Mouse (Mus musculus): ENCODE measurements around the gene Pde4d. TPM values are rescaled to one million over a fixed set of nuclear protein-coding genes. Genes with fewer than 3 reads are reported as not detected.

Pde4d gene
- polyA plus RNA-seq, 2 experiments from 2014 or later: 5.5 to 7.3 TPM

GRCm38 (mm10) chr13:109641562-109641961 is 1191.8 kb downstream of the Pde4d start:
- ATAC-seq: no peak

GRCm38 (mm10) chr13:109643419-109643818 is 1193.7 kb downstream of the Pde4d start:
- ATAC-seq: no peak

GRCm38 (mm10) chr13:109644086-109644485 is 1194.3 kb downstream of the Pde4d start:
- no peak for ATAC-seq

GRCm38 (mm10) chr13:109645284-109645909 is 1195.6 kb downstream of the Pde4d start:
- no peak for ATAC-seq

DNA sequence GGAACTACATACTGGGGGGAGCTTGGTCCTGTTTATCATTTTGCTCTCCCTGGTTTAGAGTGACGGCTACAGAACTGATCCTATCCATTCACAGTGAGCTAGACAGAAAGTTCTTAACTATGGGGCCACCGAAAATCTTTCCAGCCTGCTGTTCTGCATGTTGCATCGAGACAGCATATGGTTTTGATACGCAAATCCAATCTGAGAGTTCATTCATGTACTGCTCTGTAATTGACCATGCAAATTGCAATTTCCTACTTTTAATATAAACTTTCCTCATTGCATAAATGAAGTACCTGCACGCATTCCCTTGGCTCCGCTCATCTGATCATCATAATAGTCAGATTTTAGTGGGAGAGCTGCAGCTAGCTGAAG is 1196.1 kb downstream of the Pde4d start:
- ATAC-seq: no peak

DNA sequence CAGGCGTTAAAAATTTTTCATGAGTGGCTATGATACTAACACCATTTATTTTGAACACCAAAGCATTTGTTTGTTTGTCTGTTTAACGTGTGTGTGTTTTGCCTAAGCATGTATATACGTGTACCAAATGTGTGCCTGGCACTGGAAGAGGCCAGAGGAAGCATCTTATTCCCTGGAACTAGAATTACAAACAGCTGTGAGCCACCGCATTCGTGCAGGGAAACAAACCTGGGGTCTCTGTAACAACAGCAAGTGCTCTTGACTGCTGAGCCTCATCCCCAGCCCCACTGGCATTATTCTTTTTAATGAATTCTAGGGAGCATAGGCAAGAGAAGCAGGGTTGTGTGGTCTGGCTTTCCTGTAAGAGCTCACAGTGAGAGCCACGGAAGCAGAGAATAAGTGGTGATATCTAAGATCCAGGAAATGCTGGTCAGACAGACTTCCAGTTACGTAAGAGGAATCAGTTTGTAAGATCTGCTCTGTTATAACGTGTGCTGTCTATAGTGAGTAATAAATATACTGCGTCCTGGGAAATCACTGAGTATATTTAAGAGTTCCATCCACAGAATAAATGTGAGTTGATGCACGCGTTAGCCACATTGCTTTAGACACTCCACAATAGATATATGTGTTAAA is 1197.0 kb downstream of the Pde4d start:
- ATAC-seq: no peak

DNA sequence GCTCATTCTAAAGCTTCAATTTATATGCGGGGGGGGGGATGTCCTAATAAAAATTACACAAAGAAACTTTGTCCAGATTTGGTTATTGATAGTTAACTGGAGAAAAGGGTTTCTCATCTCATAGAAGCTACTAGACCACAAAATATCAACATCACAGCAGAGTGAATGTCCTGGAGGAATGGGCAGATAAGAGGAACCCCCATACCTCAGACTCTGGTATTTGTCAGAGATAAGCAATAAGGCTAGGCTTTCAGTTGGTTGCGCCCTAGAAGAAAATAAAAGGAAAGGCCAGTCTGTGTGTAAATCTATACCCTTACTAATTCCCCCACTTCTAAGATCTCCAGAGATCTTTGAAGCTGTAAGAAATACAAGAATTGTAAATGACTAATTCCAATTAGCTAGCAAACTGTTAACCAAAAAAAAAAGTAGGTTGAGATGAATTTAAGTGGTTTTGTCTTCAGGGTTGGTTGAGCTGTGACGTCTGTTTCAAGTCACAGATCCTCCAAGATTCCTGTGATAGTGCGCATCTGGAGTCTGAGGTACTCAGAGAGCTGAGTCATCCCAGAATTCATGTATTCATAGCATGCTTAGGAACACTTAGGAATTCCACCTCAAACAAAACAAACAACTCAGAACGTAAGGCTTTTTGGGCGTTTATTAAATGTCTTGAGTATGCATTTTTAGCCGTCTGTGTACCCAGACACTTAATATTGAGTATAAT is 1197.9 kb downstream of the Pde4d start:
- ATAC-seq: no peak

DNA sequence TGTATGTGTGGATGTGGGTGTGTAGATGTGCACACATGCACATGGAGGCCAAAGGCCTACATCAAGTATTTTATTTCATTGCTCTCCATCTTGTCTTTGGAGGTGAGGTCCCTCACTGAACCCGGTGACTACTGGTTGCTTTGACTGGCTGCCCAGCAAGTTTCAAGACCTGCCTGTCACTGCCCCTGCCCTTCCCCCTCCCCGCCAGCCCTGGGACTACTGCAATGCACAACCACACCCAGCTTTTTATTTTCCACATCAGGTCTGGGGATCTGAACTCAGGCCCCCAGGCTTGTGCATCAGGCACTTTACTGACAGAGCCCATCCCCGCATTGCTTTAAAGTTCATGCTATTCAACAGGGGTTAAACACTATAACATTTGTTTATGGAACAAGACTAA is 1198.6 kb downstream of the Pde4d start:
- no peak for ATAC-seq

GRCm38 (mm10) chr13:109651790-109652605 is 1202.2 kb downstream of the Pde4d start:
- no peak for ATAC-seq

DNA sequence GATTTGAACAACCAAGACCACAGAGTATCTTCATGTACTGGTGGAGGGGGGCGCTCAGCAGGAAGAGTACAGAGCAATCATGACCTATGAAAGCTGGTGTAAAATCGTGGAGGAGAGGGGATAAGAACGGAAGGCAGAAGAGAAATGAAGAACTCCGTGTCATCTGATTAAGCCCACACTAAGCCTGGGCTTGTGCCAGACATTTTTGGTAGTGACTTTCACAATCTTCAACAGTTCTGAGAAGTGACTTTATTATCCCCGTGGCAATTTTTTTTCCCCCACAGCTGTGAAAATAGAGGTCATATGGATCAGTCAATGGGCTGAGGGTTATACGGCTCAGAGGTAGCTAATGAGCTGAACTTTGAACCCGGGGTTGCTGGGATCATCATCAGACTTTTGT is 1202.9 kb downstream of the Pde4d start:
- no peak for ATAC-seq

DNA sequence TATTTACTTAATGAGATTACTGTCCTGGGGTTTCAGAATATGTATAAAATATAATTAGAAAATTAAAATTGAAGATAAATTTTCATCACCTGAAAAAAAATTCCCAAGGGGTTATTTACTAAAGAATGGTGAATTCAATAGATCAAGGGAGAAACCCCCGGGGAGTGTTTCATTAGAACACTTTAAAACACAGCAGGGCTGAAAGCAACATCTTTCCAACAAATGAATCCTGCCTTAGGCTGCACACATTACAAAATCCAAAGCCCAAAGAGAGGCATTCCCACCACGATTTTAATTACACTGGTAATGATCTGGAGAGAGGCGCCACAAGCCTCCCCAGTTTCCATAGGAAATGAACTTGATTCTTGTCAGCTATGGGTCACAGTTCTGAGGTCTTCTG is 1205.6 kb downstream of the Pde4d start:
- ATAC-seq: no peak

DNA sequence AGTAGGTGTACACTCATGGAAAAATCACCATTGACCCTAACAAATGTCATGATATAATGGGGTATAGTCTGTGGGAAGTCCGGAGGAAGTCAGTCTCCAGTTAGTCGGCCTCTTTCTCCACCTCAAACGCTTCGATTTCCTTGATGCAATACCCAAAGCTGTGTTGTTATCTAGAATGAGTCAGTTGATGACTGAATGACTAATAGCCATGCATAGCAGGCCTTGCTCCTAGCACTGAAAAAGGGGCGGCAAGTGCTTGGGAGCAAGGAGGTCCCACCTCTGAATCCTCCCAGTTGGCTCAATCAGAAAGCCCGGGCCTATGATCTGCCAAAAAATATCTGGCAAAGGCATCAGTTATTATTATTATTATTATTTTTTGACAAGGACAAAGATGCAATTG is 1209.4 kb downstream of the Pde4d start:
- ATAC-seq: no peak

DNA sequence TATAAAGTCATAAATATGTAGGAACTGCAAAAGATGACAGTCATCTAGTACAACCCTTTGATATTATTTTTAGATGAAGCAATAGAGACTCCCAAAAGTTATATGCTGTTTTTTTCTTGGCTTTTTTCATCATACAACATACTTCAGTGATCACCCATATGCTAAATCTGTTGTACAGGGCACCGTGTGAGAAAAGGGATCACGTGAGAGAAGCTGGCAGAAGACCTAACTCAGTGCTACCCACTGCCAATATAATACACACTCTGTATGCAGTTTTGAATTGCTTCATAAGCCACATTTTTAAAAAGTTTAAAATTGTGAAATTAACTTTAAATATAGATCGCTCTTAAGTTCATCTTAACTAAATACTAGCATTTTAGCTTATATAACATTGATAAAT is 1211.6 kb downstream of the Pde4d start:
- no peak for ATAC-seq

DNA sequence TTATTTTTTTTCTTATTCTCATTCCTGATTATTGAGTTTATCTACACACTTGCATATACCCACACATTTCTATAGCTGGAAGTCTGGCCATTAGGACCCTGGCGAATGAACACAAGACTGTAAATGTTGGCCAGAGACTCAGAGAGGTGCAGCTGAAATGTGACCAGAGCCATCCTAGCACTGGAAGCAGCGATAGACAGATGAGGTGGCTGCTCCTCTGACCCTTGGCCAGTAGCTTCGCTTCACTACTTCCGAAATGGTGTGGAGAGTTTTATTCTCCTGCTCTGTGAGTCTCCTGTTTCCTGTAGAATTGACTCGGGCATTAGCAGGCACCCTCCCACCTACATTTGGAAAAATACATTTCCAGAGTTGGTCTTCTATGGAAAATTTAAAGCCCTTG is 1212.4 kb downstream of the Pde4d start:
- no peak for ATAC-seq

DNA sequence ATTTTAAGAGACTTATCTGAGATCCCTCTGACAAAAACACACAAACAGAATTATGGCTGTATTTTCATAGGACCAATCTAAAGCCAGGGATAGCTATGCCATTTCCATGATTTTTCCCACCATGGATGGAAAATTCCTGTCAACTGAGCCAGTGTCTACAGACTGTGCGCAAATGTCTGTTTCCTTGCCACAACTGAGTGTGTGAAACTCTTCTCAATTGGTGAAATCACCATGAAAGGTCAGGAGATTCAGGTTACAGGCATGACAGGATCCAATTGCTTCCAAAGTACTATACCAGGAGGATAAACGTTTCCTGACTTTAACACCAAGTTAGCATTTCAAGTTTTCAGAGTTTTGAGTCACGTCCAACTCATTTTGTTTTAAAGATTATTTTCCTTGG is 1213.0 kb downstream of the Pde4d start:
- no peak for ATAC-seq

DNA sequence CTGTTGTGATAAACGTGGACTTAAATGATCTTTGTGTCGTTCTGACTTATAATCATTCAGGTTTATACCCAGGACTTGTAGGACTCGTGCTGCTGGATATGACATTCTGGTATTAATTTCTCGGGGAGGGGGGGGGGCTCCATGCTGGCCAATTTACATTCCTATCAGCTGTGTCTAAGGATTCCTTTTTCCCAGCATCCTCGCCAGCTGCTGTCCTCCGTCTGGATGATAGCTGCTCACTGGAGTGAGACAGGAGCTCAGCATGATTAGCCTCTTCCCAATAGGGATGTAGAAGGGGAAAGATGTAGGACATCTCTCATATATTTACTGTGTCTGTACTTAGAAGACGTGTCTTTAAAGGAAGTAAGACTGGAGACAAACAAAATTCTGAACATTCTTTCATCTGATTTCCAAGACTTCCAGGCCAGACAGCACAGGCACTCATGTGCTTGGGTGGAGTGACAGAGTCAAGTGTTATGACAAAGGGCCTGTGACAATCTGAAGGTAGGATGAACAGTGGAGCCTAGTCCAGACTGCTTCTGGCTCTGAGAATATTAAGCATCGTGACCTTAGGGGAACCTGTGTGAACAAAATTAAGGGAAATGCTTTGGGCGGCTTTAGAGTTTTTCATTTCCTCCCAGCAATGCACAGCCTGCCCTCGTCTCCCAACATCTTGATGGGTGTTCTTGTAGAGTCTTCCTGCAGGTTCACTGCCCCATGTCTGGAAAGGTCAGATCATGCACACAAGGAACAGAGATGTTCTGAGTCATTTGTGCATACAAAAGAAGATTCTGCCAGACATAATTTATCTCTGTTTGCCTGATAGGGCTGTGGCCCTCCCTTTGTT is 1215.4 kb downstream of the Pde4d start:
- ATAC-seq: no peak

GRCm38 (mm10) chr13:109665803-109666403 is 1216.2 kb downstream of the Pde4d start:
- no peak for ATAC-seq

DNA sequence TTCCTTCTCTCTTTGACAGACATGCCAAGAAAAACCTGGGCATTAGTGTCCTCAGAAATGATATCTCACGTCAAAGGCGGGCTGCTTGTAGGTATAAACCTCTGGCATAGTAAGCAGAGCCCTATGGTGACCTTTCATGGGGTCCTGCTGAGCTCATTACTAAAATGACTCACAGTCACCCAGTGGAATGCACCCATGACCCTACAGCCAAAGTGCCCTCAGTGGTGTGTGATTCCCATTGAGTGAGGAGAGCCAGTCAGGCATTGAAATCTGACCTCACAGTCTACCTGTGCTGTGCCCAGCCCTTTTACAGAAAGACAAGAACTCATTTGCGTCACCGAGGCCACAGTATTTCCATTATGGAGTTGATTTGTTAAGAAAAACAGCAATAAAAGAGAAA is 1220.2 kb downstream of the Pde4d start:
- ATAC-seq: no peak

DNA sequence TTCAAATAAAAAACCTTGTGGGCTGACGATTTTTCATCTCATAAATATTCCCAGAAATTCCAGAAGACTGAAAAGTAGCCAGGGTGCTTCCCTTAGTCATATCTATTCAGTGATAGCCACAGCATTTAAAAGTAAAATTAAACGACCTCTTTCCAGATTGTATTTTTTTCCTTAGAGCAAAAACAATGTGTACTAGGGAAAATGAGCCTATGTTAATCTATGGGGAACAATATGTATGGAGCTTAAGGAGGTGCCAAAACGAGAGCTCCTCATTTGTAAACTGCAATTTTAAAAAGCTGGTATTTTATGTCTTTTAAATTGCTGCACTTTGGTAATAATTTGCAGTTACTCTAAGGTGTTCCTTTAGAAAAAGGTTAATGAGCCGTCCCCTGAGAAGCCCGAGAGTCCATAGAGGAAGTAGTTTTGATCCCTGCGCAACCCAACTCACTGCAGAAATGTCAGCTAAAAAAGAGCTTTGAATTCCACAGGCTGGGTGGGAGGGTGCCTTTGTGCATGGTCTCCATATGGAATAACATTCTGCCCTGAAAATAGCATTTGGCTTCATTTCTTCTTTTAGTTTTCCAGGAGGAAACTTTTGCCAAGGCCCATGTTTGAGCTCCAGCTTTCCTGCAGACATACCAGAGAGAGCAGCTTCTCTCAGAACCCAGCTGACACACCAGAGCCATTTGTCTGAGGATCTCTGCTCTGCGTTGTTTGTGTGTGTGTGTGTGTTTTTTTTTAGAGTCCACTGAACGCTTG is 1222.0 kb downstream of the Pde4d start:
- ATAC-seq: no peak

- no peak for ATAC-seq
Observed at GRCm38 (mm10) chr13:109677047-109677446, 1227.3 kb downstream of the Pde4d start.

DNA sequence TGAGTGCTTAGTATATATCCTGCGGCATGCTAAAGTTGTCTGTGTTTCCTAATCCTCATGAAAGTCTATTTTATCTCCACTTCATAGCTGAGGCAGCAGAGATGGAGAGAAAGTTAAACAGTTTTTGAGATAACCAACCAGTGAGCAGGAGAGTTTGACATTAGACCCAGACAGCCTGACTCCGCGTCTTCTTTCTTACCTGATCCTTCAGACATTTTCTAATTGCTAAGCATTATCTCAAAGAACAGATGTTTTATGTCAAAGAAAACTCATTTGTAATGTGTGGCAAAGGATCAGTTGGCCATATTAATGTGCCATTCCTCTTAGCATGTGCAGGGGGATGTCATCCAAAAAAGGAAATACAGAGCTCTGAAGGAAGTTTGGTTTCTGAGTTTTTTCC is 1227.9 kb downstream of the Pde4d start:
- no peak for ATAC-seq

Data from CD4-positive, CD25-positive, alpha-beta regulatory T cell, adult 4 months (primary cell).